Mouse (Mus musculus) erythroblast, embryonic 14.5 days (primary cell): ENCODE data around the gene Cntn5.

Experiments
- GATA1 ChIP-seq: IDR thresholded peaks from 2 replicates; pipeline ENCODE4 v1.6.1; 2012; ENCODE audit warnings: low read length, inconsistent platforms, mixed read lengths
- TAL1 ChIP-seq: IDR thresholded peaks from 3 replicates; pipeline ENCODE4 v1.6.1; 2012; ENCODE audit warnings: low read length, inconsistent platforms, mixed read lengths

GRCm38 (mm10) chr9:10170526-10170925 is 734.0 kb downstream of the Cntn5 start:
- TF ChIP-seq GATA1 = no peak
- no peak for TF ChIP-seq TAL1
